Mouse (Mus musculus): ENCODE measurements around the gene D5Ertd579e. TPM values are rescaled to one million over a fixed set of nuclear protein-coding genes. Genes with fewer than 3 reads are reported as not detected.
"Not testable (repeated sequence)": the region's sequence is repeated elsewhere in the genome, so short reads cannot be mapped to it uniquely, and the experiment has no call there.

D5Ertd579e gene
- total and polyA plus RNA-seq, 2 experiments = 12.7 to 31.5 TPM

DNA sequence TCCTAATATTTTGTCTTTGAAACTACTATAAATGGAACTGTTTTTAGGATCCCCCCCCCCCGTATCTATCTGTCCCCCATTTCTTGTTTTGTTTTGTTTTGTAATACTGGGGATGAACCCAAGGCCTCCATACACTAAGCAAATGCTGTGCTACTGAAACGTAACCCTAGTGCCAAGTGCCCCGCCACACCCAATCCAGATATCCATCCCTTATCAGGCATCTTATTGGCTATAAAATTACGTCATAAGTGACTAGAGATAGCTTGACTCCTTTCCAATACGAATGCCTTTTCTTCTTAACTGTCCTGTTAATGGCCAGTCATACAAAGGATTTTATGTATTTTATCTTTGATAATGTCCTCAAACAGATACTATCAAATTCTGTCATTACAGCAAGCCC is 28.7 kb downstream of the D5Ertd579e start:
- TF ChIP-seq CTCF (IDR thresholded peaks at IDR 0.05; ENCODE audit: low read depth, low read length) = no peak
- no peak for TF ChIP-seq POLR2A (IDR thresholded peaks at IDR 0.05; ENCODE audit: extremely low read depth, insufficient read depth, low read length)
- WGBS = 86% methylated on average over 5 of the region's 5 CpGs
- Histone ChIP-seq H3K4me3 (ENCODE audit: insufficient read depth, low read depth, low read length) (no peak overlapping the region), H3K79me2 (ENCODE audit: control insufficient read depth, insufficient read depth, low read length) (peaks cover 12% of the 10 kb centered on the region), H3K36me3 (ENCODE audit: control insufficient read depth, insufficient read depth, low read length) (peaks cover 32% of the 10 kb centered on the region), H3K4me1 (ENCODE audit: control insufficient read depth, insufficient read depth, low read length) (no peaks in the 10 kb centered on the region), H3K9ac (ENCODE audit: low read depth, low read length) (no peak overlapping the region), H3K27ac (replicated peaks; ENCODE audit: insufficient read depth, low read depth, low read length) (no peak overlapping the region), H3K27me3 (ENCODE audit: control insufficient read depth, insufficient read depth, low read length) (no peaks in the 10 kb centered on the region)
- no peak for DNase-seq (ENCODE audit: extremely low read depth, low read depth, low spot score)

DNA sequence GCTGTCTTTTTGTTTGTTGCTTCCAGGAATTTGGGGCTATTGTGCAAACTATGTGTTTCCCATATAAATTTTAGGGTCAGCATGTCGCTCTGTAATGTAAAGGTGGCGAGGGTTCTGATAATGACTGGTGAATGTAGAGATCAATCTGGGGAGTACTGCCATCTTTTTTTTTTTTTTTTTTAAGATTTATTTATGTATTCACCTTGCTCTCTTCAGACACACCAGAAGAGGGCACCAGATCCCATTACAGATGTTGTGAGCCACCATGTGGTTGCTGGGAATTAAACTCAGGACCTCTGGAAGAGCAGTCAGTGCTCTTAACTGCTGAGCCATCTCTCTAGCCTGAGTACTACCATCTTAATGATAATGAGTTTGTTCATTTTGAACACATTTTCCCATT is 29.1 kb downstream of the D5Ertd579e start:
- not testable (repeated sequence) for H3K27me3 ChIP-seq (ENCODE audit: control insufficient read depth, insufficient read depth, low read length); H3K27ac ChIP-seq (replicated peaks; ENCODE audit: insufficient read depth, low read depth, low read length); H3K4me1 ChIP-seq (ENCODE audit: control insufficient read depth, insufficient read depth, low read length); DNase-seq (ENCODE audit: extremely low read depth, low read depth, low spot score); H3K4me3 ChIP-seq (ENCODE audit: insufficient read depth, low read depth, low read length); H3K9ac ChIP-seq (ENCODE audit: low read depth, low read length)
- Histone ChIP-seq H3K36me3 (ENCODE audit: control insufficient read depth, insufficient read depth, low read length) (peaks cover 31% of the 10 kb centered on the region), H3K79me2 (ENCODE audit: control insufficient read depth, insufficient read depth, low read length) (peaks cover 12% of the 10 kb centered on the region)
- 90% methylated on average over 2 of the region's 2 CpGs for WGBS

DNA sequence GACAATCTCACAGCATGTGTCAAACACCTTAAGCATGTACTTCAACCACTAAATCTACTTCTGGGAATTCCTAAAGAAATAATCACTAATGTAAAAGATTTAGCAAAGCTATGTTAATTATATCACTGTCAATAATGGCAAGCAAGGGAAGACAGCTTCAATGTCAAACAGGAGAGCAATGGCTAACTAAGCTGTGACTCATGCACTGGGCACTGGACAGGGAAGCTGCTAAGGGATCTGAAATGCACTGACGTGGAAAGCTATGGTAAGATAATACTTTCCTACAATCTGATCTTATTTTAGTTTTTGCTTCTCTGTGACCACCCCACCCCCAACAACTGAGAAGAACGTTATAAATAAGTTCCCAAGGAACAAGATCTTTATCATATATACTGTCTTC is 32.5 kb downstream of the D5Ertd579e start:
- Histone ChIP-seq H3K36me3 (ENCODE audit: control insufficient read depth, insufficient read depth, low read length) (peaks cover 17% of the 10 kb centered on the region), H3K79me2 (ENCODE audit: control insufficient read depth, insufficient read depth, low read length) (peaks cover 3% of the 10 kb centered on the region), H3K27ac (replicated peaks; ENCODE audit: insufficient read depth, low read depth, low read length) (no peak overlapping the region), H3K27me3 (ENCODE audit: control insufficient read depth, insufficient read depth, low read length) (no peaks in the 10 kb centered on the region), H3K4me1 (ENCODE audit: control insufficient read depth, insufficient read depth, low read length) (no peaks in the 10 kb centered on the region), H3K4me3 (ENCODE audit: insufficient read depth, low read depth, low read length) (no peak overlapping the region), H3K9ac (ENCODE audit: low read depth, low read length) (no peak overlapping the region)
- WGBS = 74% methylated on average over 2 of the region's 2 CpGs
- DNase-seq (ENCODE audit: extremely low read depth, low read depth, low spot score) = no peak
- TF ChIP-seq POLR2A (IDR thresholded peaks at IDR 0.05; ENCODE audit: extremely low read depth, insufficient read depth, low read length) (no peak), CTCF (IDR thresholded peaks at IDR 0.05; ENCODE audit: low read depth, low read length) (no peak)

DNA sequence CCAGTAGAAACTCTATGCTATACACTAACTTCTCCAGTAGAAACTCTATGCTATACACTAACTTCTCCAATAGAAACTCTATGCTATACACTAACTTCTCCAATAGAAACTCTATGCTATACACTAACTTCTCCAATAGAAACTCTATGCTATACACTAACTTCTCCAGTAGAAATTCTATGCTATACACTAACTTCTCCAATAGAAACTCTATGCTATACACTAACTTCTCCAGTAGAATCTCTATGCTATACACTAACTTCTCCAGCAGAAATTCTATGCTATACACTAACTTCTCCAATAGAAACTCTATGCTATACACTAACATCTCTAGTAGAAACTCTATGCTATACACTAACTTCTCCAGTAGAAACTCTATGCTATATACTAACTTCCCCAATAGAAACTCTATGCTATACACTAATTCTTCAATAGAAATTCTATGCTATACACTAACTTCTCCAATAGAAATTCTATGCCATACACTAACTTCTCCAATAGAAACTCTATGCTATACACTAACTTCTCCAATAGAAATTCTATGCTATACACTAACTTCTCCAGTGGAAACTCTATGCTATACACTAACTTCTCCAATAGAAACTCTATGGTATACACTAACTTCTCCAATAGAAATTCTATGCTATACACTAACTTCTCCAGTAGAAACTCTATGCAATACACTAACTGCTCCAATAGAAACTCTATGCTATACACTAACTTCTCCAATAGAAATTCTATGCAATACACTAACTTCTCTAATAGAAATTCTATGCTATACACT is 34.7 kb downstream of the D5Ertd579e start:
- DNase-seq (ENCODE audit: extremely low read depth, low read depth, low spot score) = peak; percentile 48

DNA sequence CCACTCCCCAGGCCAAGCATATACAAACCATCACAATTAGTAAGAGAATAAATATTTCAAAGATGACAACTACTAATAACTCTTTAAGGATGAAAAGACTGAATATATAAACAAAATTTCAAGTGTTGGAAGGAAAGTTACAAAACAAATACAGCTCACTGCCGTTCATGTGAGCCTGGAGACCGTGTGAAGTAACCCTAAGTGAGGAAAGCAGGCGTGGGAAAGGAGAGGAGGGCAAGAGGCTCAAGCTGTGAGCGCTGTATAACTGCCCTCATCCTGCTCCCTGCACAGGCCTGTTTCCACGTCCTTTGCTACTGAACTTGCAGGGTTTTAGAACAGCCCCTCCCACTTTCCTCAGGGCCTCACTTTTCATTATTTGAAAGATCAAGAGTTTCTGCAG is 70.2 kb downstream of the D5Ertd579e start:
- Histone ChIP-seq H3K79me2 (ENCODE audit: control insufficient read depth, insufficient read depth, low read length) (peaks cover 9% of the 10 kb centered on the region; the same call in 1 of the 2 replicates), H3K4me1 (ENCODE audit: control insufficient read depth, insufficient read depth, low read length) (peaks cover 10% of the 10 kb centered on the region), H3K9ac (ENCODE audit: low read depth, low read length) (no peak overlapping the region), H3K27ac (replicated peaks; ENCODE audit: insufficient read depth, low read depth, low read length) (no peak overlapping the region), H3K4me3 (ENCODE audit: insufficient read depth, low read depth, low read length) (no peak overlapping the region), H3K27me3 (ENCODE audit: control insufficient read depth, insufficient read depth, low read length) (no peaks in the 10 kb centered on the region), H3K36me3 (ENCODE audit: control insufficient read depth, insufficient read depth, low read length) (peaks cover 12% of the 10 kb centered on the region)
- no peak for DNase-seq (ENCODE audit: extremely low read depth, low read depth, low spot score)
- WGBS = 74% methylated on average over 5 of the region's 5 CpGs
- no peak for TF ChIP-seq POLR2A (IDR thresholded peaks at IDR 0.05; ENCODE audit: extremely low read depth, insufficient read depth, low read length)
- no peak for TF ChIP-seq CTCF (IDR thresholded peaks at IDR 0.05; ENCODE audit: low read depth, low read length)

More for the DNA sequence above, 34.7 kb downstream of the D5Ertd579e start:
- H3K36me3 ChIP-seq (ENCODE audit: control insufficient read depth, insufficient read depth, low read length) = peaks cover 11% of the 10 kb centered on the region; the same call in 1 of the 2 replicates
- not testable (repeated sequence) for H3K79me2 ChIP-seq (ENCODE audit: control insufficient read depth, insufficient read depth, low read length); H3K27me3 ChIP-seq (ENCODE audit: control insufficient read depth, insufficient read depth, low read length); H3K4me1 ChIP-seq (ENCODE audit: control insufficient read depth, insufficient read depth, low read length); H3K4me3 ChIP-seq (ENCODE audit: insufficient read depth, low read depth, low read length); H3K9ac ChIP-seq (ENCODE audit: low read depth, low read length); H3K27ac ChIP-seq (replicated peaks; ENCODE audit: insufficient read depth, low read depth, low read length)

DNA sequence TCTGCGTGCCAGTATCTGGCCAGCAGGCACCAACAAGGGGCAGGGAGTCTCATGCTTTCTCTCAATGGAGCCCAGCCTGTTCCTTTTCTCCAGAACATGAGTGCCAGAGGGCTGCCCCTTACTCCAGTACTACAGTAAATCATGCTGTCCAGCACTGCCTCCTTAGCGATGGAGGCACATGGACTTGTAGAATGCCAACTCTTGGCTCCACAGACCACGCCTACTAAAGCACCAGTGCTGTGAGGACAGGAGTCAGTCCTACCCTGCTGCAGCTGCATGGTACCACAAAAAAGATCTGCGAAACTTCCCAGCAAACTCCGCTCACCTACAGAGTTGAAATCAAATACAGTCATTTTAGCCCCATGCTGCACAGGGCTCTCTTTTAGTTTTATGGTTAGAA is 72.2 kb downstream of the D5Ertd579e start:
- H3K27ac ChIP-seq (replicated peaks; ENCODE audit: insufficient read depth, low read depth, low read length) = no peak overlapping the region
- 73% methylated on average over 5 of the region's 5 CpGs for WGBS
- no peaks in the 10 kb centered on the region for H3K27me3 ChIP-seq (ENCODE audit: control insufficient read depth, insufficient read depth, low read length)
- TF ChIP-seq POLR2A (IDR thresholded peaks at IDR 0.05; ENCODE audit: extremely low read depth, insufficient read depth, low read length) = no peak
- no peak for TF ChIP-seq CTCF (IDR thresholded peaks at IDR 0.05; ENCODE audit: low read depth, low read length)
- peaks cover 9% of the 10 kb centered on the region; the same call in 1 of the 2 replicates for H3K79me2 ChIP-seq (ENCODE audit: control insufficient read depth, insufficient read depth, low read length)
- no peak overlapping the region for H3K4me3 ChIP-seq (ENCODE audit: insufficient read depth, low read depth, low read length)
- peaks cover 11% of the 10 kb centered on the region for H3K36me3 ChIP-seq (ENCODE audit: control insufficient read depth, insufficient read depth, low read length)
- no peak overlapping the region for H3K9ac ChIP-seq (ENCODE audit: low read depth, low read length)
- no peak for DNase-seq (ENCODE audit: extremely low read depth, low read depth, low spot score)
- H3K4me1 ChIP-seq (ENCODE audit: control insufficient read depth, insufficient read depth, low read length) = peaks cover 10% of the 10 kb centered on the region
